Mouse (Mus musculus): ENCODE results near the gene Flvcr2. TPM values are rescaled to one million over a fixed set of nuclear protein-coding genes. Genes with fewer than 3 reads are reported as not detected.

Flvcr2 gene
- polyA plus RNA-seq, 1 experiment from 2014 or later: 7.0 TPM

DNA sequence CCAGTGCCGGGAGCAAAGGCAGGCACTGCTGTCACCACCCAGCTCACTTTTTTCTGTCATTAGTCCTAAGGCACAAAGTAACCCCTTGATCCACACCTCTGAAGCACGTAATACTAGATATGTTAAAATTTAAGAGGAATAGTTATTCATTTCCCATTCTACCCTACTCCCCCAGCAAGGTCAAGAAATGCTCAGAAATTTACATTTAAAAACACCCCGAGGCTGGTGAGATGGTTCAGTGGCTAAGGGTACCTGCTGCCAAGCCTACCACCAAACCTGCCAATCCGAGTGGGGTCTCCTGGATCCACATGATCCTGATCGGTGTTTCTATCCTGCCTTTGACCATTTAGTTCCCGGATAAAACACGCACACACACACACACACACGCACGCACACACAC lies 3.5 kb downstream of the Flvcr2 start:
- no peaks in the 10 kb centered on the region for H3K9me3 ChIP-seq (replicated peaks; ENCODE audit: low read length)
- no peak overlapping the region for H3K4me2 ChIP-seq (ENCODE audit: low read length)
- no peak overlapping the region for H3K27ac ChIP-seq
- H3K4me3 ChIP-seq (replicated peaks; ENCODE audit: low read depth, low read length): no peak overlapping the region
- H3K9ac ChIP-seq (ENCODE audit: low read depth, low read length): no peak overlapping the region
- WGBS: 71% methylated on average over 9 of the region's 9 CpGs
- no peak for TF ChIP-seq CTCF (IDR thresholded peaks at IDR 0.05; ENCODE audit: low read depth)
- H3K27me3 ChIP-seq (ENCODE audit: insufficient read depth, low read length): 0 out of 2 replicates have a peak, but pooled peaks cover 5% of the 10 kb centered on the region
- DNase-seq (ENCODE audit: low spot score): peak; percentile 24
- no peaks in the 10 kb centered on the region for H3K36me3 ChIP-seq (ENCODE audit: insufficient read depth, low read length)
- H3K4me1 ChIP-seq (replicated peaks; ENCODE audit: insufficient read depth, low read length): 0 out of 2 replicates have a peak, but pooled peaks cover 4% of the 10 kb centered on the region
- no peak for ATAC-seq (replicated peaks; ENCODE audit: low FRiP score, low read depth)

DNA sequence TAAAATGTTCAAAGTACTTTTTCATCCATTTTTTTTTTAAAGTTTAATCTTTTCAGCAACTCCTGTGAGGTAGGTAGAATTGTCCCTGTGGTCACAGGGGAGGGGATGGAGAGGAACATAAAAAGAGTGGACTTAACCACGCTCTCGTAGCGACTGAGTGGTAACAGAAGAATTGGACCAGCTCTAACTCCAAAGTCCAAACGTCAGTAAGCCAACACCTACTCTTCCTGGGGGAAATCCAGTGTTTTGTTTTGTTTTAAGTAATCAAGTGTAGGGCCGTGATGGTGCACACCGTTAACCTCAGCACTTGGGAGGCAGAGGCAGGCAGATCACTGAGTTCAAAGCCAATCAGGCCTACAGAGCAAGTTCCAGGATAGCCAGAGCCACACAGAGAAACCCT lies 5.8 kb downstream of the Flvcr2 start:
- Histone ChIP-seq H3K27me3 (ENCODE audit: insufficient read depth, low read length) (0 out of 2 replicates have a peak, but pooled peaks cover 5% of the 10 kb centered on the region), H3K36me3 (ENCODE audit: insufficient read depth, low read length) (no peaks in the 10 kb centered on the region), H3K9me3 (replicated peaks; ENCODE audit: low read length) (no peaks in the 10 kb centered on the region), H3K4me3 (replicated peaks; ENCODE audit: low read depth, low read length) (no peak overlapping the region), H3K4me1 (replicated peaks; ENCODE audit: insufficient read depth, low read length) (no peaks in the 10 kb centered on the region), H3K27ac (no peak overlapping the region), H3K4me2 (ENCODE audit: low read length) (no peak overlapping the region), H3K9ac (ENCODE audit: low read depth, low read length) (no peak overlapping the region)
- no peak for TF ChIP-seq CTCF (IDR thresholded peaks at IDR 0.05; ENCODE audit: low read depth)
- WGBS: 76% methylated on average over 6 of the region's 6 CpGs
- ATAC-seq (replicated peaks; ENCODE audit: low FRiP score, low read depth) (no peak), DNase-seq (ENCODE audit: low spot score) (no peak)

DNA sequence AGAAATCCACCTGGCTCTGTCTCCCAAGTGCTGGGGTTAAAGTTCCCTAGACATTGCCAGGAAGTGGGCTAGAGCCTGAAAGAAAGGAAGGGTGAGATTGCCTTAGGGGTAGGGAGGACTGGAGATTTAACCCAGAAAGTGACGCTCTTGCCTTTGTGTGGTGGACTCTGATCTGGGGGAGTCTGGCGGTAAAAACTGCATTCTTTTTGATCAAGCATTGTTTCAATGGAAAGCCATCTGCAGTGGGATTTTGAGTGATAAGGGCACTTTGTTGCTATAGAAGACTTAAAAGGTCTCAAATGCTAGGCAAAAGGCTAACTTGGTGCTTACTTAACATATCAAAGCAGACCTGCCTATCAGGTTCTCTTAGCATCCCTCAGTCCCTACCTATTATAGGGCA lies 6.9 kb downstream of the Flvcr2 start:
- no peak overlapping the region for H3K27ac ChIP-seq
- H3K4me1 ChIP-seq (replicated peaks; ENCODE audit: insufficient read depth, low read length): no peaks in the 10 kb centered on the region
- no peak for ATAC-seq (replicated peaks; ENCODE audit: low FRiP score, low read depth)
- no peak overlapping the region for H3K9ac ChIP-seq (ENCODE audit: low read depth, low read length)
- no peaks in the 10 kb centered on the region for H3K27me3 ChIP-seq (ENCODE audit: insufficient read depth, low read length)
- 43% methylated on average over 2 of the region's 2 CpGs for WGBS
- H3K4me2 ChIP-seq (ENCODE audit: low read length): no peak overlapping the region
- H3K4me3 ChIP-seq (replicated peaks; ENCODE audit: low read depth, low read length): no peak overlapping the region
- no peak for DNase-seq (ENCODE audit: low spot score)
- TF ChIP-seq CTCF (IDR thresholded peaks at IDR 0.05; ENCODE audit: low read depth): no peak
- no peaks in the 10 kb centered on the region for H3K9me3 ChIP-seq (replicated peaks; ENCODE audit: low read length)
- no peaks in the 10 kb centered on the region for H3K36me3 ChIP-seq (ENCODE audit: insufficient read depth, low read length)

DNA sequence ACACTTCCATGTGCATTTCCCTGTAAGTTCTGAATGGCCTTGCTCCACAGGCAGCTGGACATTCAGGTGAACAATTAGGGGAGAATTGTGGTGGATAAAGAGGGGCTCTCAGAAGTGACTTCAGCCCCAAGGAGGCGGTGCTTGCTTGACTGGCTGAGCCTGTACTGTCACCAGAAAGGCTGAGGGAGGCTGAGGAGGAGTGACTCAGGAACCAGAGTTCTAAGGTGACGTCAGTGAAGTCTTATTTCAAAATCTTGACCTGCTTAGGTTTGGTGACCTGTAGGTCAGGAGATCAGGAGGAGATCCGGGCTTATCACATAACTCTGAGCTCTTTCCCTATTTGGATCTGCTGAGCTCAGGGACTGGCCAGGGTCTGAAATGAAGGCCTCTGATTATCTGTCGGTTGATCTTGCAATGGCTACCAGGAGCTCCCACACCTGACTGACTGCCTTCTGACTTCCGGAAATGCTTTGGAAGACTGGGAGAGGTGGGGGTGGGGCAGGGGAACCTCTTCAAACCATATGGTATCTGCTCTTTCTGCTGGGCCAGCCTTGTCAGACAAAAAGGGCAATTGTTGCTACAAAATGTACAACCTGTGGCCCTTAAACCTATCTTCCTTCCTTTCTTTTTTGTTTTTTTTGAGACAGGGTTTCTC lies 8.4 kb downstream of the Flvcr2 start:
- Histone ChIP-seq H3K36me3 (ENCODE audit: insufficient read depth, low read length) (no peaks in the 10 kb centered on the region), H3K9me3 (replicated peaks; ENCODE audit: low read length) (no peaks in the 10 kb centered on the region), H3K4me2 (ENCODE audit: low read length) (no peak overlapping the region), H3K27ac (no peak overlapping the region), H3K4me3 (replicated peaks; ENCODE audit: low read depth, low read length) (no peak overlapping the region), H3K27me3 (ENCODE audit: insufficient read depth, low read length) (no peaks in the 10 kb centered on the region), H3K9ac (ENCODE audit: low read depth, low read length) (no peak overlapping the region), H3K4me1 (replicated peaks; ENCODE audit: insufficient read depth, low read length) (no peaks in the 10 kb centered on the region)
- TF ChIP-seq CTCF (IDR thresholded peaks at IDR 0.05; ENCODE audit: low read depth): no peak
- ATAC-seq (replicated peaks; ENCODE audit: low FRiP score, low read depth) (no peak), DNase-seq (ENCODE audit: low spot score) (no peak)
- WGBS: 41% methylated on average over 5 of the region's 5 CpGs

DNA sequence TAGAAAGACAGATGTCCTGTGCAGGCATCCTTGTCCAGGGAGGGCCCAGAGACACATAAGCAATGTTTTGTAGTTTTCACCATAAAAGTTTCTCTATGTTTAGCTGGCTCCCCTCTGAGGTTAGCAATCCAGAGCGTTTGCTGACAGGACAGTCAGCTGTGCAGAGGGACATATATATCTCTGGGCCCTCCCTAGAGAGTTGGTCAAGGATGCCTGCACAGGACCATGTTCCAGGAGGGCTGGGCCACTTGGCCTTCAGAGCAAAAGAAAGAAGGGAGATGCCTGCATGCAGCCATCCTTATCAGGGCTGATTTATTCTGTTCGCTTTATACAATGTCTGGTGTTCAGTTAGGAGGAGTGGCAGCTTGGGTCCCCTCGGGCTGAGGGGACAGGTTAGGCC lies 10.1 kb downstream of the Flvcr2 start:
- no peak for TF ChIP-seq CTCF (IDR thresholded peaks at IDR 0.05; ENCODE audit: low read depth)
- Histone ChIP-seq H3K4me2 (ENCODE audit: low read length) (no peak overlapping the region), H3K9me3 (replicated peaks; ENCODE audit: low read length) (no peaks in the 10 kb centered on the region), H3K27me3 (ENCODE audit: insufficient read depth, low read length) (no peaks in the 10 kb centered on the region), H3K27ac (no peak overlapping the region), H3K4me1 (replicated peaks; ENCODE audit: insufficient read depth, low read length) (no peaks in the 10 kb centered on the region), H3K9ac (ENCODE audit: low read depth, low read length) (no peak overlapping the region), H3K36me3 (ENCODE audit: insufficient read depth, low read length) (no peaks in the 10 kb centered on the region), H3K4me3 (replicated peaks; ENCODE audit: low read depth, low read length) (no peak overlapping the region)
- ATAC-seq (replicated peaks; ENCODE audit: low FRiP score, low read depth) (peak; percentile 81), DNase-seq (ENCODE audit: low spot score) (peak; percentile 87)
- WGBS: 52% methylated on average over 3 of the region's 3 CpGs

DNA sequence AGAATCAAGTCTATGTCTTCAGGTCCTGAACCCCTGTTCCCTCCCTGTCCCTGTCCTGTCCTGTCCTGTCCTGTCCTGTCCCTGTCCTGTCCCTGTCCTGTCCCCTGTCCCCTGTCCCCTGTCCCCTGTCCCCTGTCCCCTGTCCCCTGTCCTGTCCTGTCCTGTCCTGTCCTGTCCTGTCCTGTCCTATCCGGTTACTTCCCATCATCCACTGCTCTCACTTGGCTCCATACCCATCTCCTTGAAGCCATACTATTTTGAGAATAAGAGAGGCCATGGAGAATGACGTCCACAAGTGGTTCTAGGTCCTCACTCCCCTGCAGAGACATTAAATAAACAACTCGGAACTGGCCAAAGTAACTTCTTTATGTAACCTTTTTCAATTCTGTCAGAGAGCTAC lies 10.7 kb downstream of the Flvcr2 start:
- Histone ChIP-seq H3K27ac (no peak overlapping the region), H3K27me3 (ENCODE audit: insufficient read depth, low read length) (no peaks in the 10 kb centered on the region), H3K4me2 (ENCODE audit: low read length) (no peak overlapping the region), H3K36me3 (ENCODE audit: insufficient read depth, low read length) (no peaks in the 10 kb centered on the region), H3K4me3 (replicated peaks; ENCODE audit: low read depth, low read length) (no peak overlapping the region), H3K9me3 (replicated peaks; ENCODE audit: low read length) (no peaks in the 10 kb centered on the region), H3K9ac (ENCODE audit: low read depth, low read length) (no peak overlapping the region), H3K4me1 (replicated peaks; ENCODE audit: insufficient read depth, low read length) (no peaks in the 10 kb centered on the region)
- ATAC-seq (replicated peaks; ENCODE audit: low FRiP score, low read depth): no peak
- WGBS: 59% methylated on average over 3 of the region's 3 CpGs
- no peak for DNase-seq (ENCODE audit: low spot score)
- TF ChIP-seq CTCF (IDR thresholded peaks at IDR 0.05; ENCODE audit: low read depth): no peak

DNA sequence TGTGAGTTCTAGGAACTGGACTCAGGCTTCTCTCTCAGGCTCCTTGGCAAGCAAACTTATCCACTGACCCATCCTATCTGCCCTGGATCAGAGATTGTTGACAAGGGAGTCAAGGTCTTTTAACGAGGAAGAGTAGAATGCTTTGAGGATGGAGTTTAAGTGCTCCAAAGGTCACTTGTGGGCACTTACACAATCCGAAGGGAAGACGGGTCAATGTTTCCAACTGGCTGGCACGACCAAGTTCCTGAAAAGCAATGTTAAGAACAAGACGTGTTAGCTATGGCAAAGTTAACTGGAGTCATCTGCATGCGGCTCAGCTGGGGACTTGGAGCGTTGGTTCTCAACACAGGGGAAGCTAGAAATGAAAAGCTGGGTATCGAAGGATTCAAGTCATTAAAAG lies 12.4 kb downstream of the Flvcr2 start:
- Histone ChIP-seq H3K4me1 (replicated peaks; ENCODE audit: insufficient read depth, low read length) (no peaks in the 10 kb centered on the region), H3K27ac (no peak overlapping the region; the same call in 1 of the 2 replicates), H3K4me2 (ENCODE audit: low read length) (no peak overlapping the region), H3K27me3 (ENCODE audit: insufficient read depth, low read length) (no peaks in the 10 kb centered on the region), H3K4me3 (replicated peaks; ENCODE audit: low read depth, low read length) (no peak overlapping the region), H3K9ac (ENCODE audit: low read depth, low read length) (no peak overlapping the region), H3K9me3 (replicated peaks; ENCODE audit: low read length) (no peaks in the 10 kb centered on the region), H3K36me3 (ENCODE audit: insufficient read depth, low read length) (no peaks in the 10 kb centered on the region)
- DNase-seq (ENCODE audit: low spot score) (no peak), ATAC-seq (replicated peaks; ENCODE audit: low FRiP score, low read depth) (no peak)
- no peak for TF ChIP-seq CTCF (IDR thresholded peaks at IDR 0.05; ENCODE audit: low read depth)
- 51% methylated on average over 8 of the region's 8 CpGs for WGBS
